Mouse (Mus musculus): ENCODE measurements around the gene Gadl1.

GRCm38 (mm10) chr9:116083300-116083699, 174.0 kb downstream of the Gadl1 start:
- TF ChIP-seq TCF12 (IDR thresholded peaks at IDR 0.05; ENCODE audit: low read depth, low read length), result no peak
- TF ChIP-seq ELF1 (IDR thresholded peaks at IDR 0.05; ENCODE audit: low read depth, low read length), result no peak
- TF ChIP-seq CTCF (conservative IDR thresholded peaks at IDR 0.05 in 1 of 2, IDR thresholded peaks at IDR 0.05 in 1 of 2; ENCODE audit: low read depth in 2 of 2, low read length in 2 of 2), result no peak
- TF ChIP-seq MAX (IDR thresholded peaks at IDR 0.05; ENCODE audit: low read length), result no peak
- no peak for TF ChIP-seq POLR2A (IDR thresholded peaks at IDR 0.05; ENCODE audit: low read depth, low read length)
- no peak for TF ChIP-seq MAFK (IDR thresholded peaks at IDR 0.05; ENCODE audit: insufficient replicate concordance, low read length)
